Mouse (Mus musculus) hindbrain, embryonic 12.5 days (tissue): Measurements from ENCODE around the gene Lrp4. TPM values are rescaled to one million over a fixed set of nuclear protein-coding genes. Genes with fewer than 3 reads are reported as not detected.

Source experiments
- ATAC-seq: fragments of 200-750 bp; cut with Nextera tagmentation; 2 replicates; pipeline ENCODE4 v1.8.0; 2017; ENCODE audit warnings: moderate TSS enrichment; ENCODE audit not compliant: low FRiP score
- H3K27ac ChIP-seq: fragments of 300-500 bp; sonication (generic); 2 replicates; pipeline ENCODE4 v1.5.1; 2016; ENCODE audit warnings: mild to moderate bottlenecking
- H3K27me3 ChIP-seq: fragments of 300-500 bp; sonication (generic); 2 replicates; pipeline ENCODE4 v1.6.1; 2016; ENCODE audit warnings: mild to moderate bottlenecking
- H3K36me3 ChIP-seq: fragments of 300-500 bp; sonication (generic); 2 replicates; pipeline ENCODE4 v1.6.1; 2016; ENCODE audit warnings: mild to moderate bottlenecking
- H3K4me1 ChIP-seq: fragments of 300-500 bp; sonication (generic); 2 replicates; pipeline ENCODE4 v1.6.1; 2016
- H3K4me2 ChIP-seq: fragments of 300-500 bp; sonication (generic); replicated peaks from 2 replicates; pipeline ENCODE4 v1.6.1; 2016; ENCODE audit warnings: mild to moderate bottlenecking
- H3K4me3 ChIP-seq: fragments of 300-500 bp; sonication (generic); 2 replicates; pipeline ENCODE4 v1.5.1; 2016; ENCODE audit warnings: mild to moderate bottlenecking
- H3K9ac ChIP-seq: fragments of 300-500 bp; sonication (generic); 2 replicates; pipeline ENCODE4 v1.6.1; 2016; ENCODE audit warnings: mild to moderate bottlenecking, moderate library complexity
- H3K9me3 ChIP-seq: fragments of 300-500 bp; sonication (generic); replicated peaks from 2 replicates; pipeline ENCODE4 v1.6.1; 2016; ENCODE audit warnings: mild to moderate bottlenecking
- WGBS: fragments of 180-500 bp; shearing (Covaris S2); methylation state at CpG from one replicate; pipeline ENCODE4 v1.1.7; 2016; 5-methylcytosine and 5-hydroxymethylcytosine counted together
- polyA plus RNA-seq: library from polyadenylated mRNA; unstranded; fragments of >200 nt; fragmentation: Nextera tagmentation; extraction: Ambion mirVana; gene quantifications from 2 replicates; pipeline ENCODE4 v1.2.1, GENCODE M21; 2016

Gene Lrp4
- polyA plus RNA-seq, 1 experiment from 2014 or later: 6.4 TPM

DNA sequence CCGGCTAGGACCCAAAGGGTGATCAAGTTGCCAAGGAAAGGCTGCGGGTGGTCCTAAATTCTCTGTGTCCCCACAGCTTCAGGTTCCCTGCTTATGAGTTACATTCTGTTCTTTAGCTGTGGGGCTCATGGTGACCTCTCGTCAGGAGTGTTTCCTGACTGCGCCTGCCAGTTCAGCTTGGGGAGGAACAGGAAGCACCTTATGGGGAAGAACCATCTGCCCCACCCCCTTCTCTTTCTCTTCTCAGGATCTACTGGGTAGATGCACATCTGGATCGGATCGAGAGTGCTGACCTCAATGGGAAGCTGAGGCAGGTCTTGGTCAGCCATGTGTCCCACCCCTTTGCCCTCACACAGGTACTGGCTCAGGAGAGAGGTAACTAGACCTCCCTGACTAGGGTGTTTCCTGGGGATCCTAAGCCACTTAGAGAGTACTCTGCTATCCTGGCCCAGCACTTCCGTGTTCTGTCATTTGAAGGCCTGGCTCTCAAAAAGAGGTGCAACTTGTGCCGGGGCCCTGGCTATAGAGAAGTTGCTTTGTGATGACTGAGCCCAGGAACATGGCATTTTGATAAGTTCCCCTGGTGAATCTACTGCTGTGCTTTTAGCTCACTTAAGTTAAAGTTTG, 40.9 kb downstream of the Lrp4 start:
- no peaks in the 10 kb centered on the region for H3K4me1 ChIP-seq
- 90% methylated on average over 8 of the region's 8 CpGs for WGBS
- ATAC-seq: no peak
- no peak overlapping the region for H3K27ac ChIP-seq
- no peak overlapping the region for H3K4me2 ChIP-seq
- no peaks in the 10 kb centered on the region for H3K9me3 ChIP-seq
- H3K9ac ChIP-seq: no peak overlapping the region
- no peaks in the 10 kb centered on the region for H3K27me3 ChIP-seq
- no peak overlapping the region for H3K4me3 ChIP-seq
- H3K36me3 ChIP-seq: peaks cover 68% of the 10 kb centered on the region

DNA sequence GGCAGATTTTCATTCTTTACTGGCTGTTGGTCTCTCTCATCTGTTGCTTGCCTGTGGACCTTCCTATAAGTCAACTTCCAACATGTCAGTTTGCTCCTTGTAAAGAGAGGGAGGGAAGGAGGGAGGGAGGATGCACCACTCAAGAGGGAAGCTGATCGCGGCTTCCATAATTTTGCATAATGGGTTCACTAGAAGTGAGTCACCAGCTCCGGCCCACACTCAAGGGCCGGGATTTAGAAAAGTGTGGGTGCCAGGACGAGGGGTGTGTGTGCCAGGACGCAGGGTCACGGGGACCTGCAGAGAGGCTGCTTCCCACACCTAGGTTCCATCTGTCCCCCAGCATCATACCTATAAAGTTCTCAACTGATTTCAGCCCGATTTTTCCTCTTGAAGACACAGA, 50.8 kb downstream of the Lrp4 start:
- no peak overlapping the region for H3K9ac ChIP-seq
- no peak overlapping the region for H3K27ac ChIP-seq
- no peaks in the 10 kb centered on the region for H3K9me3 ChIP-seq
- no peak overlapping the region for H3K4me3 ChIP-seq
- 93% methylated on average over 8 of the region's 8 CpGs for WGBS
- peaks cover 37% of the 10 kb centered on the region; the same call in 1 of the 2 replicates for H3K36me3 ChIP-seq
- no peaks in the 10 kb centered on the region for H3K27me3 ChIP-seq
- H3K4me1 ChIP-seq: no peaks in the 10 kb centered on the region
- no peak overlapping the region for H3K4me2 ChIP-seq
- no peak for ATAC-seq

DNA sequence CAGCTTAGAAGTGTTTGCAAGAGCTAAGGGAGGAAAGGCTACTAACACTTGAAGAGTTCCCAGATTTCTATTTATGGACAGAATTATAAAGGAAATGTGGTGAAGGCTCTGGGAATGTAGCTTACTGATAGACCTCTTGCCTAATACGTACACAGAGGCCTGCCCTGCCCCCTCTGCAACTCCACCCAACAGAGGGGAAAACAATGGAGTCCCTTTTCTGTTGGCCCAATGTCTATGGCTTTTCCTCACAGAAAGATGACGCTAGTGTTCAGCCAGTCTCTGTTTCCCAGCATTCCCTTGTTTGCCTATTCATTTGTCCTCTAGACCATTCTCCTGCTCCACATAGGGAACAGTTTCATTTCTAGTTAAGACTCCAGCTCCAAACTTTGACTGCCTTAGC, 59.9 kb downstream of the Lrp4 start:
- H3K4me2 ChIP-seq: no peak overlapping the region
- 0 out of 2 replicates have a peak, but pooled peaks cover 6% of the 10 kb centered on the region for H3K4me1 ChIP-seq
- no peaks in the 10 kb centered on the region for H3K9me3 ChIP-seq
- 0 out of 2 replicates have a peak, but pooled peaks cover 8% of the 10 kb centered on the region for H3K36me3 ChIP-seq
- no peak overlapping the region for H3K9ac ChIP-seq
- H3K27ac ChIP-seq: no peak overlapping the region
- no peaks in the 10 kb centered on the region for H3K27me3 ChIP-seq
- ATAC-seq: no peak
- 8% methylated on average over 2 of the region's 2 CpGs for WGBS
- no peak overlapping the region for H3K4me3 ChIP-seq

DNA sequence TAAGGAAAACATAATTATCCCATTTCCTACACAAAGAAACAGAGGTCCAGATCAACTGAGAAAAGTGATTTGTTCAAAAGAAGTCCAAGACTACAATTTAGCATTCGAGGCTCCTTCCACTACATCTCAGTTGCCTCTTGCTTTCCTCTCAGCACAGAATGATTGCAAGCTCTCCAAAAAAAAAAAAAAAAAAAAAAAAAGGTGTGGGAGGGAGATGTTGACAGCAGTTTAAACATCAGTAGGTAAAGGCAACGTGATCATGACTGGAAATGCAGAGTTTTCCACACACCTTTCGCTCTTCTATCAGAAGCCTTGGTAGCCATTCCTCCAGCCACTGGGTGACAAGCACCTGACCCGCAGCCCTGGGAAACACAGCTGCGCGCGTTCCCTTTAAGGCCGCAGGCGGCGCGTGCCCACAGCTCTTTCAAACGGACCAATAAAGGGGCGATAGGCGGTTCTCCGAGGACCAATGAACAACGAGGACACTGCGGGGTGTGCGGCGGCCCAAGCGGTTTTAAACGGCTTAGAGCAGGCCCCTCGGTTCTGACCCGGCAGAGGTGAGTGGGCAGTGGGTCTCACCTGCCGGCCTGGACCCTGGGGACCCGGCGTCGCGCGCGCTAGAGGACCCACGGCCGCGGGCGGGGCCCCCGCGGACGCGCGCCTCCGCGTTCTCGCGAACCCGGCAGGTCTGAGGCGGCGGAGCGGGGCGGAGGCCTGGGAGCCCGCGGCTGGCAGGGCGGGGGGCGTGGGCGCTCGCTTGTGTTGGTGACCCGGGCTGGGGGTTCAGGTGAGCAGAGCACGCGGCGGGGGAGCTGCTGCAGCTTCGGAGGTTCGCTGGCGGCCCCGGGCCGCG, 69.2 kb downstream of the Lrp4 start, which contains the start of gene Ckap5:
Ckap5 (plus strand) TSS at position 469 of the 853 bp plus-strand sequence.
- WGBS: 1% methylated on average over 62 of the region's 64 CpGs
- peak; percentile 98 for ATAC-seq
- peak within 1 kb of the TSS; percentile 97 for H3K4me3 ChIP-seq
- H3K9me3 ChIP-seq: no peaks in the 10 kb centered on the region
- peak within 1 kb of the TSS; percentile 97 for H3K9ac ChIP-seq
- peak within 1 kb of the TSS; percentile 89 for H3K27ac ChIP-seq
- peaks cover 7% of the 10 kb centered on the region for H3K4me1 ChIP-seq
- H3K36me3 ChIP-seq: peaks cover 12% of the 10 kb centered on the region; the same call in 1 of the 2 replicates
- peak within 1 kb of the TSS; percentile 79 for H3K4me2 ChIP-seq
- H3K27me3 ChIP-seq: no peaks in the 10 kb centered on the region

DNA sequence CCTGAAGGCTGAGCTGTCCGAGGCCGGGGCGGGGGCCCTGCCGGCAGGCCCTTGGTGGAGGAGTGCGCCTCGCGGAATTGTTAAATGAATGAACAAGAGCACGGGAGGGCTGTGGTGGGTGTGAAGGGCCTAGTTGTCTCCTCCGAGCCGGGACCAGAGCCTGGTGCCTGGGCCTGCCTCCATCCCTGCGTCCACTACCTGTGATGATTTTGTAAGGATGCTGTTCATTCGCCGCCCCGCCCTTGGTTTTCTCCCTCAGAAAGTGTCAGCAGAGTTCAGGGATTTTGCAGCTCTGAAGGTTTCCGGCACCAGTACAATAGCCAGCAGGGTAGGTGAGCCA, 69.8 kb downstream of the Lrp4 start:
- peaks cover 7% of the 10 kb centered on the region for H3K4me1 ChIP-seq
- peak overlapping the region; percentile 97 for H3K4me3 ChIP-seq
- WGBS: 2% methylated on average over 12 of the region's 15 CpGs
- peaks cover 12% of the 10 kb centered on the region; the same call in 1 of the 2 replicates for H3K36me3 ChIP-seq
- H3K27me3 ChIP-seq: no peaks in the 10 kb centered on the region
- peak overlapping the region; percentile 97 for H3K9ac ChIP-seq
- H3K9me3 ChIP-seq: no peaks in the 10 kb centered on the region
- peak overlapping the region; percentile 79 for H3K4me2 ChIP-seq
- peak; percentile 92 for ATAC-seq
- H3K27ac ChIP-seq: peak overlapping the region; percentile 89

DNA sequence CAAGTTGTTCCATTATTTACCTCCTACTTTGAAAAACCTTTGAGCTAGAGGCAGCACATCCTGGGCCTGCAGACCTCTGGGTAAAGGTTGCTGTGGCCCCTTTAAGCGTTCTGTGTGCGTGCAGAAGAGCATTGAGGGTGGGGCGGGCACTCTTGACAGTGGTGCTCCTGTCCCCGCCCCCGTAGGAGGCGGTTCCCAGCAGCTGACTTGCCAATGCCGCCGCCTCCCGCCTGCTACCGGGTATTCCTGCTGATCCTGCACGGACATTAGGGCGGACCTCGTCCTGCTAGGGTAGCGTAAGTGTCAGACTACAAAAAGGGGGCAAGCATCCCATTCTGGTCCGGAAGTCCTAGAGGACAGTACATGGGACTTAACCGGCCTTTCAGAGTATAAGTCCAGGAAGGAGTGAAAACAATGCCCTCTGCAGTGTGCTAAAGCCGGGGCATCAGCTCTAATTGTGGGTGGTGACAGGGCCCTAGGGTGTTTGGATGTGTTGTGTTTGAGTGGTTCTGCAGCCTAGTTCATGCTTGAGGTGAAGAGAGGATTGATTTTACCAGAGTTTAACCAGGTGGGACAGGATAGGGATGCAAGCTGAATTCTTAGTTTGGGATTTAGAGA, 80.4 kb downstream of the Lrp4 start:
- peak; percentile 91 for ATAC-seq
- H3K9me3 ChIP-seq: no peaks in the 10 kb centered on the region
- peak overlapping the region; percentile 31 for H3K4me3 ChIP-seq
- no peaks in the 10 kb centered on the region for H3K36me3 ChIP-seq
- 0 out of 2 replicates have a peak overlapping the region, but pooled peaks have one; percentile 40 for H3K27ac ChIP-seq
- H3K4me2 ChIP-seq: peak overlapping the region; percentile 55
- H3K4me1 ChIP-seq: peaks cover 9% of the 10 kb centered on the region
- no peaks in the 10 kb centered on the region for H3K27me3 ChIP-seq
- 4% methylated on average over 17 of the region's 17 CpGs for WGBS
- peak overlapping the region; percentile 41 for H3K9ac ChIP-seq

Other genes with a start within 250 kb of the Lrp4 start
- gene Ddb2, start 220.5 kb upstream of the Lrp4 start, polyA plus RNA-seq: 10.6 and 13.4 TPM in 2 replicates
- gene Pacsin3, start 201.6 kb upstream of the Lrp4 start, polyA plus RNA-seq: 21.5 and 25.6 TPM in 2 replicates
- gene Arfgap2, start 192.5 kb upstream of the Lrp4 start, polyA plus RNA-seq: 84.5 and 85.6 TPM in 2 replicates
- 104 and 105 TPM in 2 replicates for gene 1110051M20Rik, start 12.8 kb upstream of the Lrp4 start, polyA plus RNA-seq
- gene Ckap5, start 69.3 kb downstream of the Lrp4 start, polyA plus RNA-seq: 136 and 139 TPM in 2 replicates
- 0.20 and 0.23 TPM in 2 replicates for gene F2, start 178.9 kb downstream of the Lrp4 start, polyA plus RNA-seq
- gene Zfp408, start 192.3 kb downstream of the Lrp4 start, polyA plus RNA-seq: 11.6 and 13.0 TPM in 2 replicates
- gene Arhgap1, start 192.3 kb downstream of the Lrp4 start, polyA plus RNA-seq: 93.6 and 98.3 TPM in 2 replicates